ENCODE assay signal across 8 mouse cellular contexts in the genomic region with DNA sequence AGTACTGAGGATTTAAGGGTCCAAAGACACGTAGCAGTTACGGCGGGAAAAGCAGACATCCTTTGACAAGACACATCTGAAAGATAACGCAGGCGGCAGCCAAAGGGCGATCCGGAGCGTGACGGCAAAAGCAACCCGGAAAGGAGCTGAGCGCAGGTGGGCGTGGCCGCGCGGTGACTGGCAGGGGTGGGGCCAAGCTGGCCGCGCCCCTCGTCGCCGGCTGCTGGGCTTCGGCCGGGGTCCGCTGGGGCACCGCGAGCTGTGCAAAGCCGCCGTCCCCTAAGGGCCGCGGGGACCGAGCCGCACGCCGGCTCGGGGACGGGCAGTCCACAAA. TPM values are rescaled to one million over a fixed set of nuclear protein-coding genes. Genes with fewer than 3 reads are reported as not detected.
DNase-seq lines count a peak whose midpoint lies in the region; ATAC-seq and TF ChIP-seq lines count a peak whose summit lies in the region.

A gene (plus strand): TSS at position 179 of the 334 bp plus-strand sequence.

- ATAC-seq in embryonic facial prominence, embryonic 15.5 days (ENCODE audit: insufficient number of reproducible peaks, low FRiP score, low TSS enrichment, low read depth): peak; percentile 89
- peak; percentile 92 for ATAC-seq in kidney, embryonic 14.5 days (ENCODE audit: low FRiP score, low TSS enrichment)
- peak; percentile 87 for ATAC-seq in limb, embryonic 14.5 days (ENCODE audit: low FRiP score, low read depth)
- ATAC-seq in midbrain, embryonic 16.5 days: peak; percentile 90

- H3K4me1 ChIP-seq in bone marrow, adult 2 months (ENCODE audit: control insufficient read depth, insufficient read depth, low read length): peaks cover 1% of the 10 kb centered on the region; the same call in 1 of the 2 replicates
- peaks cover 13% of the 10 kb centered on the region for H3K4me1 ChIP-seq in embryonic facial prominence, embryonic 15.5 days
- no peaks in the 10 kb centered on the region for H3K4me1 ChIP-seq in kidney, embryonic 14.5 days (ENCODE audit: control insufficient read depth, insufficient read depth, low read length)
- H3K4me1 ChIP-seq in limb, embryonic 14.5 days (ENCODE audit: control insufficient read depth, insufficient read depth, low read length): peaks cover 3% of the 10 kb centered on the region; the same call in 1 of the 2 replicates
- H3K4me1 ChIP-seq in midbrain, embryonic 16.5 days (ENCODE audit: control insufficient read depth, insufficient read depth, low read length): peaks cover 11% of the 10 kb centered on the region
- H3K4me1 ChIP-seq in spleen, adult 2 months (ENCODE audit: control insufficient read depth, insufficient read depth, insufficient read length): no peaks in the 10 kb centered on the region; the same call in 1 of the 2 replicates

- no peak for TF ChIP-seq CTCF in bone marrow, adult 2 months (IDR thresholded peaks at IDR 0.05; ENCODE audit: control insufficient read depth, insufficient read depth, low read length)
- no peak for TF ChIP-seq CTCF in spleen, adult 2 months (IDR thresholded peaks at IDR 0.05; ENCODE audit: extremely low read depth, insufficient read depth, insufficient read length, insufficient replicate concordance)

- under 1% methylated on average over 35 of the region's 35 CpGs for WGBS in bone marrow, adult 2 months
- 0% methylated on average over 35 of the region's 35 CpGs for WGBS in embryonic facial prominence, embryonic 15.5 days
- WGBS in kidney, embryonic 14.5 days: 0% methylated on average over 35 of the region's 35 CpGs
- under 1% methylated on average over 23 of the region's 35 CpGs for WGBS in limb, embryonic 14.5 days
- WGBS in midbrain, embryonic 16.5 days: 0% methylated on average over 35 of the region's 35 CpGs
- 0% methylated on average over 35 of the region's 35 CpGs for WGBS in spleen, adult 2 months

- peak; percentile 91 for DNase-seq in 416B (ENCODE audit: low read depth)
- DNase-seq in heart, adult 9 months (ENCODE audit: low spot score in 2 of 2): peak; percentile 86 to 87
- peak; percentile 80 for DNase-seq in limb, embryonic 14.5 days (ENCODE audit: low spot score)
- DNase-seq in spleen, adult 2 months (ENCODE audit: low read depth in 1 of 2, low spot score in 2 of 2): peak; percentile 77 to 91

- peaks cover 21% of the 10 kb centered on the region for H3K36me3 ChIP-seq in embryonic facial prominence, embryonic 15.5 days
- H3K36me3 ChIP-seq in kidney, embryonic 14.5 days (ENCODE audit: control insufficient read depth, insufficient read depth, low read length): peaks cover 26% of the 10 kb centered on the region
- peaks cover 26% of the 10 kb centered on the region for H3K36me3 ChIP-seq in limb, embryonic 14.5 days (ENCODE audit: control insufficient read depth, insufficient read depth, low read length)
- H3K36me3 ChIP-seq in midbrain, embryonic 16.5 days (ENCODE audit: control insufficient read depth, insufficient read depth, low read length): peaks cover 9% of the 10 kb centered on the region
- H3K36me3 ChIP-seq in spleen, adult 2 months (ENCODE audit: control insufficient read depth, insufficient read depth, low read length): peaks cover 25% of the 10 kb centered on the region

- peak within 1 kb of the TSS; percentile 80 for H3K4me2 ChIP-seq in embryonic facial prominence, embryonic 15.5 days (replicated peaks)
- peak within 1 kb of the TSS; percentile 84 for H3K4me2 ChIP-seq in kidney, embryonic 14.5 days (replicated peaks; ENCODE audit: low read depth, low read length)
- peak within 1 kb of the TSS; percentile 69 for H3K4me2 ChIP-seq in limb, embryonic 14.5 days (replicated peaks; ENCODE audit: low read depth, low read length, severe bottlenecking)
- H3K4me2 ChIP-seq in midbrain, embryonic 16.5 days (ENCODE audit: low read length): peak within 1 kb of the TSS; percentile 92

- H3K27ac ChIP-seq in bone marrow, adult 2 months (ENCODE audit: control insufficient read depth, insufficient read depth, low read depth, low read length, poor library complexity): peak within 1 kb of the TSS; percentile 96
- peak within 1 kb of the TSS; percentile 82 for H3K27ac ChIP-seq in embryonic facial prominence, embryonic 15.5 days (replicated peaks)
- peak within 1 kb of the TSS; percentile 72 for H3K27ac ChIP-seq in kidney, embryonic 14.5 days (ENCODE audit: low read depth, low read length)
- peak within 1 kb of the TSS; percentile 53 for H3K27ac ChIP-seq in limb, embryonic 14.5 days (replicated peaks; ENCODE audit: low read depth, low read length)
- peak within 1 kb of the TSS; percentile 59 for H3K27ac ChIP-seq in midbrain, embryonic 16.5 days (ENCODE audit: low read length)
- H3K27ac ChIP-seq in spleen, adult 2 months (ENCODE audit: insufficient read depth, low read length): peak within 1 kb of the TSS; percentile 89

- peak within 1 kb of the TSS; percentile 64 for H3K9ac ChIP-seq in embryonic facial prominence, embryonic 15.5 days
- peak within 1 kb of the TSS; percentile 77 for H3K9ac ChIP-seq in kidney, embryonic 14.5 days (ENCODE audit: low read depth, low read length)
- H3K9ac ChIP-seq in limb, embryonic 14.5 days (ENCODE audit: low read depth, low read length, severe bottlenecking): peak within 1 kb of the TSS; percentile 66
- peak within 1 kb of the TSS; percentile 84 for H3K9ac ChIP-seq in midbrain, embryonic 16.5 days (ENCODE audit: low read depth, low read length)

- TF ChIP-seq POLR2A in bone marrow, adult 2 months (IDR thresholded peaks at IDR 0.05; ENCODE audit: borderline replicate concordance, control insufficient read depth, low read depth, low read length): peak; percentile 64; the same call in 1 of the 2 replicates
- 0 out of 2 replicates have a peak, but pooled peaks have one; percentile 43 for TF ChIP-seq POLR2A in limb, embryonic 14.5 days (IDR thresholded peaks at IDR 0.05; ENCODE audit: borderline replicate concordance, extremely low read depth, insufficient read depth, insufficient read length)
- peak; percentile 60 for TF ChIP-seq POLR2A in spleen, adult 2 months (IDR thresholded peaks at IDR 0.05; ENCODE audit: low read depth, low read length)

- no peaks in the 10 kb centered on the region for H3K9me3 ChIP-seq in embryonic facial prominence, embryonic 15.5 days (replicated peaks)
- H3K9me3 ChIP-seq in kidney, embryonic 14.5 days (ENCODE audit: control insufficient read depth, low read length): no peaks in the 10 kb centered on the region
- H3K9me3 ChIP-seq in limb, embryonic 14.5 days (ENCODE audit: control insufficient read depth, low read length): no peaks in the 10 kb centered on the region
- H3K9me3 ChIP-seq in midbrain, embryonic 16.5 days (replicated peaks; ENCODE audit: control insufficient read depth, low read length, poor library complexity, severe bottlenecking): no peaks in the 10 kb centered on the region

- H3K27me3 ChIP-seq in embryonic facial prominence, embryonic 15.5 days: no peaks in the 10 kb centered on the region
- H3K27me3 ChIP-seq in kidney, embryonic 14.5 days (ENCODE audit: control insufficient read depth, insufficient read depth, low read length): no peaks in the 10 kb centered on the region
- H3K27me3 ChIP-seq in limb, embryonic 14.5 days (ENCODE audit: control insufficient read depth, insufficient read depth, low read length): no peaks in the 10 kb centered on the region
- H3K27me3 ChIP-seq in midbrain, embryonic 16.5 days (ENCODE audit: control insufficient read depth, insufficient read depth, low read depth, low read length): no peaks in the 10 kb centered on the region
- no peaks in the 10 kb centered on the region for H3K27me3 ChIP-seq in spleen, adult 2 months (ENCODE audit: control insufficient read depth, insufficient read depth, low read length)

- peak within 1 kb of the TSS; percentile 75 for H3K4me3 ChIP-seq in bone marrow, adult 2 months (replicated peaks; ENCODE audit: control insufficient read depth, low read depth, low read length)
- peak within 1 kb of the TSS; percentile 91 for H3K4me3 ChIP-seq in embryonic facial prominence, embryonic 15.5 days (replicated peaks)
- H3K4me3 ChIP-seq in kidney, embryonic 14.5 days (ENCODE audit: low read length): peak within 1 kb of the TSS; percentile 72
- H3K4me3 ChIP-seq in limb, embryonic 14.5 days (replicated peaks; ENCODE audit: low read length): peak within 1 kb of the TSS; percentile 74
- peak within 1 kb of the TSS; percentile 82 for H3K4me3 ChIP-seq in midbrain, embryonic 16.5 days (ENCODE audit: low read depth, low read length)
- peak within 1 kb of the TSS; percentile 75 for H3K4me3 ChIP-seq in spleen, adult 2 months (ENCODE audit: extremely low read depth, insufficient read depth, insufficient read length)

RNA-seq across cellular contexts. Expression of the gene that starts here (rescaled TPM):
- 21.5 and 29.0 TPM in 2 replicates for polyA plus RNA-seq in bone marrow, adult 2 months (2011; ENCODE audit: insufficient read depth, insufficient read length, low replicate concordance, missing spikeins)
- polyA plus RNA-seq in embryonic facial prominence, embryonic 15.5 days (2015; fragmentation: Nextera tagmentation; extraction: Ambion mirVana): 48.1 and 49.3 TPM in 2 replicates
- 32.0 and 47.0 TPM in 2 replicates for polyA plus RNA-seq in kidney, embryonic 14.5 days (2014; fragmentation: Nextera tagmentation; extraction: Ambion mirVana)
- polyA plus RNA-seq in limb, embryonic 14.5 days (2012; rRNA removed): 45.7 and 55.7 TPM in 2 replicates
- 40.7 and 40.9 TPM in 2 replicates for polyA plus RNA-seq in limb, embryonic 14.5 days (2014; fragmentation: Nextera tagmentation; extraction: Ambion mirVana)
- 26.9 and 28.2 TPM in 2 replicates for polyA plus RNA-seq in midbrain, embryonic 16.5 days (2015; fragmentation: Nextera tagmentation; extraction: Ambion mirVana)
- polyA plus RNA-seq in spleen, adult 2 months (2012; rRNA removed): 154 and 206 TPM in 2 replicates

Comparison
In these comparisons a context has a peak if more than half of its experiments do, and no peak if none do; other contexts are left out.
1. Peak in every context shown above with its lines: DNase-seq, ATAC-seq, H3K4me3 ChIP-seq and H3K27ac ChIP-seq.